17 mouse cellular contexts compared by ENCODE assay signal in the genomic region with DNA sequence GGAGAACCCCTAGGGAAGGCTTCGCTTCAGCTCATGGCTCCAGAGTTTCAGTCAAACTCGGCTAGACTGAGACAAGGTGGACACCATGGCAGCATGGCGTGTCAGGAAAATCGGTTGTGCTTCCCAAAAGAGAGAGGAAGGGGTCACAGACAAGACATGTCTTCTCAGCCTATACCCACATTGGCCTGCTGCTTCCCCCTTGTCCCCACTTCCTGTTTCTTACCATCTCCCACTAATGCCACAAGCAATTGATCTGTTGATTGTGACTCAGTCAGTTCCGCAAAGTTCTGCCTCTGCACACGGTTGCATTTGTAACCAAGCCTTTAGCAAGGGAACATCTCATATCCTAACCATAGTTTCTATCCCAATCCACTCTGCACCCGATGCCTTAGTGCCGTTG. TPM values are rescaled to one million over a fixed set of nuclear protein-coding genes. Genes with fewer than 3 reads are reported as not detected.
"Had no signal": no experiment of that assay in that cellular context is flagged by ENCODE, and none has a peak within 500 bp of the region (broad histone marks: within the 10 kb centered on the region; RNA-seq: fewer than 3 reads in every experiment).

No protein-coding gene starts in this region.

- H3K4me3 ChIP-seq: layer of hippocampus, adult 2 months; limb, embryonic 13.5 days; midbrain, embryonic 12.5 days; neural tube, embryonic 15.5 days; stomach, embryonic 15.5 days had no signal

- H3K4me1 ChIP-seq: limb, embryonic 13.5 days; midbrain, embryonic 12.5 days; neural tube, embryonic 15.5 days; stomach, embryonic 15.5 days had no signal

- H3K9ac ChIP-seq: limb, embryonic 13.5 days; liver, embryonic 14.5 days; midbrain, embryonic 12.5 days; neural tube, embryonic 15.5 days; stomach, embryonic 15.5 days had no signal

- DNase-seq: kidney, adult 11 months; kidney, postnatal 10 days; kidney, postnatal 4 days; left cerebral cortex, postnatal 4 days; lung, adult 18-20 months; right cerebral cortex, postnatal 4 days; spleen, adult 18-20 months; thymus, adult 2 months; thymus, postnatal 36 days had no signal

- H3K27ac ChIP-seq: layer of hippocampus, adult 2 months; limb, embryonic 13.5 days; liver, embryonic 14.5 days; midbrain, embryonic 12.5 days; neural tube, embryonic 15.5 days; stomach, embryonic 15.5 days had no signal

- H3K27me3 ChIP-seq: limb, embryonic 13.5 days; midbrain, embryonic 12.5 days; neural tube, embryonic 15.5 days; stomach, embryonic 15.5 days had no signal

- H3K9me3 ChIP-seq: limb, embryonic 13.5 days; midbrain, embryonic 12.5 days; neural tube, embryonic 15.5 days; stomach, embryonic 15.5 days had no signal

- ATAC-seq: midbrain, embryonic 16.5 days had no signal

- H3K4me2 ChIP-seq: limb, embryonic 13.5 days; midbrain, embryonic 12.5 days; neural tube, embryonic 15.5 days; stomach, embryonic 15.5 days had no signal

RNA-seq across cellular contexts. Expression of a gene that starts 18.4 kb away (rescaled TPM):
- polyA plus RNA-seq: liver, adult 2 months had no signal
